Mouse (Mus musculus): ENCODE measurements at regions not wholly inside any gene's neighbourhood (a gene's known extent, or its start where the extent isn't known, plus 50 kb on each side); places are given as distances from the start of the nearest gene placed in this dataset.

DNA sequence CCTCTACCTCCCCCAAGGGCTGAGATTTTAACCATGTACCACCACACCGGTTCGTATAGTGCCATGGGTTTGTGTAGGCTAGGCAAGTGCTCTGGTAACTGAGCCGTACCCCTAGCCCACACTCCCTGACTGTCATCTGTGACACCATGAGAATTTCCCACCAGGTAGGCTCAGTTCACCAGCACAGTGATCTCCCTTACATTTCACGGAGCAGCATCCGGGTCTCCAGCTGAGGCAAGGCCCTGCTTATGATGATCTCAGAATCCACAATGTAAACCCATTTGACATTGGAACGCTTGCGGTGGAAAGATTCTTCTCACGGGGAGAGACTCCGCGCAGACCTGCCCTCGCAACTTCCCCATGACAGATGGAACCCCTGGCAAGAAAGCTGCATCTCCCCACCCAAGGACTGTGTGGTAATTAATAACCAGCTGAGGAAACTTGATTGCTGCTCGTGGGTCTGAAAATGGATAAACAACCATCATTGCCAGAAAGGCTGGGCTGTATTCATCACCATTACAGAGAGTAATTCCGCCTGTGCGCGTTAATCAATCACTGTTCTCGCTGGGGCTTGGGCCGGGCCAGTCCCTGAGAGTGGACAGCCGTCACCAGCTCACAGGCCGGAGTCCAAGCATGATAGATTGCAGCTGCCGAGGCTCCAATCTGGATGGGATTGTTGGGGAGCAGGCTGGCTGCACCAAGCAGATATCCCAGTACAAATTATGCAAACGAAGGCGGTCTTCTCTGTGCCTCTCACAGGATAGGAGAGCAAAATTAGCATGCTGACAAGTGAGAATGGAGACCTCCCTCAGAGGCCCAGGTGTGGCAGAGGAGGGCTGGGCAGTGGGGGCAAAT lies 492.3 kb downstream of the Fam19a5 start:
- ATAC-seq = no peak
- H3K27me3 ChIP-seq = peaks cover 3% of the 10 kb centered on the region
- CTCF ChIA-PET = no interaction called here
- in situ Hi-C loops (cut with MboI; ENCODE audit: low pct_unique_long_range_greater_than_20kb) = no loop called here
- TF ChIP-seq CTCF (IDR thresholded peaks at IDR 0.05) = no peak
- no peak for DNase-seq (ENCODE audit: low read depth, low spot score)
- POLR2A ChIA-PET = no interaction called here

DNA sequence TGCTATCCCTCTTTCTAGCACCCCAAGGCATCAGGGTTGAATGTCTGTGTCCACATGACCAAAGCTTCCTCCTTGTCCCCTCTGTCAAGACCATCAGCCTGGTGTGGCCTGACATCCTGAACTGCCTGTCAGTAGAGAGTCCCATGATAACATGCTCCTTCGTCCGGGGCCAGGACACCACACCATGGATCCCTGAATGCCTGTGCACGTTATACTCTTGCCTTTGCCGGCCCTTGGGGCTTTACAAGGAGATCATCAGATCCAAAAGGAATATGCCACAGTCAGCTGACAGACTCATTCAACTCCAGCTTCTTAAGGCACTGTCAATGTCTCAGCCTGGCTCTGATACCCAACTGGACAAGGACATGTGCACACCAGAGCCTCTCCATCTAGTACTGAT lies 493.5 kb downstream of the Fam19a5 start:
- TF ChIP-seq CTCF (IDR thresholded peaks at IDR 0.05) = no peak
- in situ Hi-C loops (cut with MboI; ENCODE audit: low pct_unique_long_range_greater_than_20kb) = no loop called here
- ChIA-PET CTCF (no interaction called here), POLR2A (interaction anchor here (0.7 kb wide), 1 partner anchor 9 kb away, joined by 7 read pairs; no protein-coding TSS in a partner anchor)
- H3K27me3 ChIP-seq = peaks cover 3% of the 10 kb centered on the region
- DNase-seq (ENCODE audit: low read depth, low spot score) (no peak), ATAC-seq (no peak)

DNA sequence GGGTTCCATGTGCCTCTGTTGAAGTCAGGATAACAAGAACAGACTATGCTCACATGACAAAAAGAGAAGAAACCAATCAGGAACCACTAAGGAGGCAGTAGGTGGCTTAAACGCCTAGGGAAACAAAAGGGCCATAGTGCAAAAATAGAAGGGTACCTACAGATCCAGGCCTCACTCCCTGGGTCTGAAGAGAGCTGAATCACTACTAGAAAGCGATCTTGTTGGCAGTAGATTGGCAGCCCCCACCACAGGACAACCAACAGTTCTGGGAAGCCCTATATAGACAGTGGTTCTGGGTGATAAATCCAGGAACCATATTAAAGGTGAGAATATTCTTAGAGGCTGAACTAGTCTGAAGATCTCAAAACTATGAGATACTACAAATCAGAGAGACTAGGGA lies 498.7 kb downstream of the Fam19a5 start:
- ChIA-PET POLR2A (no interaction called here), CTCF (no interaction called here)
- H3K27me3 ChIP-seq = peaks cover 7% of the 10 kb centered on the region
- TF ChIP-seq CTCF (IDR thresholded peaks at IDR 0.05) = no peak
- ATAC-seq = no peak
- no peak for DNase-seq (ENCODE audit: low read depth, low spot score)
- in situ Hi-C loops (cut with MboI; ENCODE audit: low pct_unique_long_range_greater_than_20kb) = no loop called here

DNA sequence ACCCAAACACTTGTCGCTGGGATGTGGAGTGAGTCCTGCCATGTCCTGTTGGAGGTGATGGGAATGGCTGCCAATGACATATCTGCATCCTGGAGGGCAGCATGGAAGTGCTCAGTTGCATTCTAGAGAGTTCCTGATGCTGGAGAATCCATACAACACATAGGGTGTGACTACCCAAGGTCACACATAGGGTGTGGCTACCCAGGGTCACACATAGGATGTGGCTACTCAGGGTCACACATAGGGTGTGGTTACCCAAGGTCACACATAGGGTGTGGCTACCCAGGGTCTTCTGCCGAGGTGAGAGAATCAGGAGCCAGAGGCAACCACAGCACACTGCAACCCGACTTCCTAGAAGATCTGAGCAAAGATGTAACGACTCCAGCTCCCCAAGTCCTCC lies 514.0 kb downstream of the Fam19a5 start:
- TF ChIP-seq CTCF (IDR thresholded peaks at IDR 0.05) = no peak
- in situ Hi-C loops (cut with MboI; ENCODE audit: low pct_unique_long_range_greater_than_20kb) = no loop called here
- no peaks in the 10 kb centered on the region for H3K27me3 ChIP-seq
- ChIA-PET CTCF (no interaction called here), POLR2A (no interaction called here)
- ATAC-seq (no peak), DNase-seq (ENCODE audit: low read depth, low spot score) (no peak)

DNA sequence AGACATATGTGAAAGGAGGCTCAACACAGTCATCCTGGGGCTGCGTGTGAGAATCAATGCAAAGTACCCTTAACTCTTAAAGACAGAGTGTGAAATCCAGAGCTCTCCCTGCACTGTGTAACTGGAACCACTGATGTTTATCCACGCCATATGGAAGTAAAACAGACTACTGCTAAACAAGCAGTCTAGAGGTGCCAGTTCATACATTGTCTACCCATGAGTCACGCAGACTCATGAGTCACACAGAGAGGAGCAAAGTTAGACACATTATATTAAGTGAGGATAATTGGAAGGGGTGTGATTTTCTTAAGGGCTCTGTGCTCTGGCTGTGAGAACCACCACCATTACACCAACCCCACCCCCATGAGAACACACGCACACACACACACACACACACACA lies 516.8 kb downstream of the Fam19a5 start:
- ChIA-PET POLR2A (interaction anchor here (0.6 kb wide), 1 partner anchor 1373 kb away, joined by 3 read pairs; no protein-coding TSS in a partner anchor), CTCF (no interaction called here)
- DNase-seq (ENCODE audit: low read depth, low spot score) (no peak), ATAC-seq (no peak)
- H3K27me3 ChIP-seq = no peaks in the 10 kb centered on the region
- no peak for TF ChIP-seq CTCF (IDR thresholded peaks at IDR 0.05)
- in situ Hi-C loops (cut with MboI; ENCODE audit: low pct_unique_long_range_greater_than_20kb) = no loop called here

DNA sequence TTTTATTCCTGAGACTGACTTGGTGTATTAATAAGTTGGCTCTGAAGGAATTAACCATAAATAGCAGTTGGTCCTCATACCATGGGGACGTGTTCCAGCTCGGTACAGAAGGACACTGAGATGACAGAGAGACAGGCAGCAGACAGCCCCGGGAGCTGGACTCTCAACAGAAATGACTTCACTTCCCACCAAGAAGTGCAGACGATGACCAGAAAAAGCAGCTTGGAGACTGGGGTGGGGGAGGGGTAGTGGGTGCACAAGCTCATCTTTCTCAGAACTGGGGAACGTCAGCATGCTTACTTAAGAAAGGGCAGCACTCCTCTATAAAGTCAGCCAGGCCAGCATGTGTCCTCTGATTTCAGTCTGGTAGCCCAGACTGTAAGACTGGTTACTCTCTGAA lies 518.9 kb downstream of the Fam19a5 start:
- no peaks in the 10 kb centered on the region for H3K27me3 ChIP-seq
- in situ Hi-C loops (cut with MboI; ENCODE audit: low pct_unique_long_range_greater_than_20kb) = no loop called here
- DNase-seq (ENCODE audit: low read depth, low spot score) (no peak), ATAC-seq (no peak)
- ChIA-PET POLR2A (no interaction called here), CTCF (no interaction called here)
- TF ChIP-seq CTCF (IDR thresholded peaks at IDR 0.05) = no peak

DNA sequence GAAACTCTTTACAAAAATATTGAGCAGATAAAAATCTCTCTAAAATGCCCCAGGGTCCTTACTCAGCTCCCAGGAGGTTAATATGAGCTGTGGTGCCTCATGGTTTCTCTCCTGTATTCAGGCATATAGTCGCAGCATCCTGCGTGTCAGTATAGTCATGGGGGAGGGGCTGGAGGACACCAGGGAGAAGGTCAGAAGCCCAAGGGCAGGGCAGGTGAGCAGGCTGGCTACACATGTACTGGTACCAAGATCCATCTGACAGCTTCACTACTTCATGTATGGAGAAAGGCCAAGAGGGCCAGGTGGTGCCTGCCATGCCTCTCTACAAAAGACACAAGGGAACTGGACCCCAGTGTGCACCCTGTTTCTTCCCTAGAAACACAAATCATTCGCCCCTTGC lies 524.4 kb downstream of the Fam19a5 start:
- POLR2A ChIA-PET = no interaction called here
- CTCF ChIA-PET = no interaction called here
- in situ Hi-C loops (cut with MboI; ENCODE audit: low pct_unique_long_range_greater_than_20kb) = no loop called here
- DNase-seq (ENCODE audit: low read depth, low spot score) = no peak
- no peak for TF ChIP-seq CTCF (IDR thresholded peaks at IDR 0.05)
- no peaks in the 10 kb centered on the region for H3K27me3 ChIP-seq
- ATAC-seq = no peak

DNA sequence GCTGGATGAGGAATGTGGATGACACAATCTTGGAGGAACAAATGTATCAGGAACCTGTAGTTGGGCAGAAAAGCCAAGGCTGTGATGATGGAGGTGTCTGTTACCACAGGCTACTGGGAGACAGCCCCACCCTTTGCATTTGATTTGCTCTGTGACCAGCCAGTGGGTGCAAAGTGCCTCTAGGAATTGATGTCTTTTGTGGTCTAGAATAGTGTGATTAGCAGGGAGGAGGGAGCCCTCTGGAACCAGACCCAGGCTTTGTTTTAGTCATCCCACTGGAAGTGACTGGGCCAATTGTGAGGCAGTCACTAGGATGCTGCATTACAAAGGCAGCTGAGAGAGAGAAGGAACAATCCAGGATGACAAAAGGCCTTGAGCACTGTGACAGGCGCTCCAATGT lies 527.4 kb upstream of the Zdhhc25 start:
- no peak for ATAC-seq
- CTCF ChIA-PET = no interaction called here
- in situ Hi-C loops (cut with MboI; ENCODE audit: low pct_unique_long_range_greater_than_20kb) = no loop called here
- no peak for DNase-seq (ENCODE audit: low read depth, low spot score)
- TF ChIP-seq CTCF (IDR thresholded peaks at IDR 0.05) = no peak
- POLR2A ChIA-PET = no interaction called here
- H3K27me3 ChIP-seq = no peaks in the 10 kb centered on the region

DNA sequence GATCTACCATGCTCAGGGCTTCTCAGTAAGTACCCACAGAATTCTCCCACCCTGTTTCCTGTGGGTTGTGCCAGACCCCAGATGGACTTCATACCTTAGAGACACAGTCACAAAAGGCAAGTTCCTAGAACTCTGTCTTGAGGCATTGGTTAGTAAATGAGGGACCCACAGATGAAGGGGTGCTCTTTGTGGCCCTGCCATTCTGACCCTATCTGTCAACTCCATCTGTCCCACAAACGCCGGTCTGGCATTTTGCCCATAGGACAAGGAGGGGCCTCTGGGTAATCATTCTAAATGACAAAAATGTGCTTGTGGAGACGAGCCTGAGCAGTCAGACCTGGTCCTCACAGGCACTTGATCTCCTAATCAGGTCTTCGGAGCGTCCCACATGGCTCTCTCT lies 516.2 kb upstream of the Zdhhc25 start:
- DNase-seq (ENCODE audit: low read depth, low spot score) (no peak), ATAC-seq (no peak)
- in situ Hi-C loops (cut with MboI; ENCODE audit: low pct_unique_long_range_greater_than_20kb) = no loop called here
- peaks cover 10% of the 10 kb centered on the region for H3K27me3 ChIP-seq
- POLR2A ChIA-PET = no interaction called here
- TF ChIP-seq CTCF (IDR thresholded peaks at IDR 0.05) = no peak
- CTCF ChIA-PET = no interaction called here

DNA sequence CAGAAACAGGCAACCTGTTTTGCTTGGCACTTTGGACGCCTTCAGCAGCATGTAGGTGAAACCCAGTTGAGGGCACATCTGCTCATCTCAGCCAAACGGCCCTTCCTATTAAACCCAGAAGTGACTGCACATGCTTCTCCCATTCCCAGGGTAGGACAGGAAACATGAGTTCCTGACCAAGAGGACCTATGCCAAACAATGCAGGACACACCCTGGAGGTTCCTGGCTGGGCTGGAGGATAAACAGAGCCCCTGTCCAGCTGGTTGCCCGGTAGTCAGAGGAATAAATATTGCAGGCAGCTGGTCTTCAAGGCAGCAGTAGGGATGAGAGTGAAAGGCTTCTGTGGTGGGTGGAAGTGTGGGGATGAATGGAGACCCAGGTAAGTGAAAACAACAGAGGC lies 514.5 kb upstream of the Zdhhc25 start:
- peaks cover 10% of the 10 kb centered on the region for H3K27me3 ChIP-seq
- in situ Hi-C loops (cut with MboI; ENCODE audit: low pct_unique_long_range_greater_than_20kb) = no loop called here
- DNase-seq (ENCODE audit: low read depth, low spot score) = no peak
- CTCF ChIA-PET = no interaction called here
- no peak for TF ChIP-seq CTCF (IDR thresholded peaks at IDR 0.05)
- ATAC-seq = no peak
- POLR2A ChIA-PET = no interaction called here

DNA sequence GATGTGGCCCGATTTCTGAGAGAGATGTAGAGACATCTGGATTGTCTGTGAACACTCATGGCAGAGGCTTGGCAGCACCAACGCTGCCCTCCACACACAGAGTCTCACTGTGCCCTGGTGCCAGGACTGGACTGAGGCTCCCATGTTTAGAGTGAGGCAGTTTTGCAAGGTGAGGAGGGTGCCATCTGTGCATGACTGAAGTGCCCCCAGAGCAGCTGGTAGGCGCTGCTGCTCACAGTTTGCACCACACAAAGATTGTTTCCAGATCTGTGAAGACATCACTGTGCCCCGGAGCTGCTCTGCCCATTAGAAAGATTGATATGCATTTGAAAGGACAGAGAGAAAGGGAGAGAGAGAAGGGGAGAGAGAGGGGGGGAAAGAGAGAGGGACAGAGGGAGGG lies 510.6 kb upstream of the Zdhhc25 start:
- DNase-seq (ENCODE audit: low read depth, low spot score) = no peak
- ATAC-seq = no peak
- in situ Hi-C loops (cut with MboI; ENCODE audit: low pct_unique_long_range_greater_than_20kb) = no loop called here
- CTCF ChIA-PET = no interaction called here
- POLR2A ChIA-PET = no interaction called here
- no peaks in the 10 kb centered on the region for H3K27me3 ChIP-seq
- TF ChIP-seq CTCF (IDR thresholded peaks at IDR 0.05) = no peak

DNA sequence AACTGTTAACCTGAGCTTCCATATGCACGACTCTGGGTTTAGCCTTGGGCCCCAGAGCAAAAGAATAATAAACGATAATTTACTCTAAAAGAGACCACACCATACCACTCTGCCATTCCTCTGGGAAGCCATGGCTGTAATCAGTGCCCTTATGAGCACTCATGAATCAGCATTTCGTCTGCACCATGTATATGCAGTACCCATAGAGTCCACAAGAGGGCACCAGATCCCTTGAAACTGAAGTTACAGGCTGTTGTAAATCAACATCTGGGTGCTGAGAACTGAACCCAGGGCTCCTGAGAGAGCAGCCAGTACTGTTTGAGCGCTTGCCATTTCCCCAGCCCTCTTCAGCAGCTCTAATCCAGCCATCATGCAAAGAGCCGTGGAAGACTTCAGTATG lies 508.7 kb upstream of the Zdhhc25 start:
- DNase-seq (ENCODE audit: low read depth, low spot score) (no peak), ATAC-seq (no peak)
- ChIA-PET POLR2A (no interaction called here), CTCF (no interaction called here)
- H3K27me3 ChIP-seq = no peaks in the 10 kb centered on the region
- in situ Hi-C loops (cut with MboI; ENCODE audit: low pct_unique_long_range_greater_than_20kb) = no loop called here
- no peak for TF ChIP-seq CTCF (IDR thresholded peaks at IDR 0.05)

Data from Patski (cell line).